Mouse (Mus musculus) hindbrain, embryonic 16.5 days (tissue): ENCODE measurements around the gene Il12rb1. TPM values are rescaled to one million over a fixed set of nuclear protein-coding genes. Genes with fewer than 3 reads are reported as not detected.

Source experiments
- ATAC-seq: fragments of 200-750 bp; cut with Nextera tagmentation; 2 replicates; pipeline ENCODE4 v1.8.0; 2017; ENCODE audit warnings: moderate TSS enrichment, moderate library complexity
- H3K27ac ChIP-seq: fragments of 300-500 bp; sonication (generic); 2 replicates; pipeline ENCODE4 v1.5.1; 2014; ENCODE audit warnings: low read depth, mild to moderate bottlenecking, control low read depth, low read length, moderate library complexity
- H3K27me3 ChIP-seq: fragments of 300-500 bp; sonication (generic); replicated peaks from 2 replicates; pipeline ENCODE4 v1.6.1; 2014; ENCODE audit warnings: low read length; ENCODE audit not compliant: control insufficient read depth, insufficient read depth
- H3K36me3 ChIP-seq: fragments of 300-500 bp; sonication (generic); 2 replicates; pipeline ENCODE4 v1.6.1; 2014; ENCODE audit warnings: mild to moderate bottlenecking, low read length, moderate library complexity, mixed read lengths; ENCODE audit not compliant: control insufficient read depth, insufficient read depth
- H3K4me1 ChIP-seq: fragments of 300-500 bp; sonication (generic); 2 replicates; pipeline ENCODE4 v1.6.1; 2014; ENCODE audit warnings: low read depth, low read length; ENCODE audit not compliant: control insufficient read depth, insufficient read depth
- H3K4me2 ChIP-seq: fragments of 300-500 bp; sonication (generic); 2 replicates; pipeline ENCODE4 v1.6.1; 2014; ENCODE audit warnings: mild to moderate bottlenecking, low read length, control low read depth, moderate library complexity
- H3K4me3 ChIP-seq: fragments of 300-500 bp; sonication (generic); 2 replicates; pipeline ENCODE4 v1.5.1; 2014; ENCODE audit warnings: mild to moderate bottlenecking, low read length, control low read depth, moderate library complexity
- H3K9ac ChIP-seq: fragments of 300-500 bp; sonication (generic); 2 replicates; pipeline ENCODE4 v1.6.1; 2014; ENCODE audit warnings: low read depth, mild to moderate bottlenecking, control low read depth, low read length, moderate library complexity
- H3K9me3 ChIP-seq: fragments of 300-500 bp; sonication (generic); 2 replicates; pipeline ENCODE4 v1.6.1; 2014; ENCODE audit warnings: mild to moderate bottlenecking, low read length, moderate library complexity; ENCODE audit not compliant: control insufficient read depth
- WGBS: fragments of 180-500 bp; shearing (Covaris S2); extraction: QIAGEN DNeasy Blood & Tissue Kit; methylation state at CpG from one replicate; pipeline ENCODE4 v1.1.7; 2014; 5-methylcytosine and 5-hydroxymethylcytosine counted together
- polyA plus RNA-seq: library from polyadenylated mRNA; unstranded; fragments of >200 nt; fragmentation: Nextera tagmentation; extraction: Ambion mirVana; gene quantifications from 2 replicates; pipeline ENCODE4 v1.2.1, GENCODE M21; 2015

Gene Il12rb1
- polyA plus RNA-seq, 1 experiment from 2014 or later = 0.14 TPM

- H3K27me3 ChIP-seq = no peaks in the 10 kb centered on the region
- ATAC-seq = no peak
- no peaks in the 10 kb centered on the region for H3K4me1 ChIP-seq
- no peaks in the 10 kb centered on the region for H3K36me3 ChIP-seq
- H3K27ac ChIP-seq = no peak overlapping the region
- no peak overlapping the region for H3K4me3 ChIP-seq
- no peak overlapping the region for H3K4me2 ChIP-seq
- peaks cover 2% of the 10 kb centered on the region for H3K9me3 ChIP-seq
- H3K9ac ChIP-seq = no peak overlapping the region
- 85% methylated on average over 1 of the region's 1 CpGs for WGBS
Measured at GRCm38 (mm10) chr8:70827796-70828195, 19.5 kb downstream of the Il12rb1 start.

GRCm38 (mm10) chr8:70831517-70831916 is 23.3 kb downstream of the Il12rb1 start:
- no peak overlapping the region for H3K9ac ChIP-seq
- no peak for ATAC-seq
- no peaks in the 10 kb centered on the region for H3K4me1 ChIP-seq
- WGBS = 88% methylated on average over 8 of the region's 8 CpGs
- no peak overlapping the region for H3K27ac ChIP-seq
- H3K27me3 ChIP-seq = no peaks in the 10 kb centered on the region
- no peak overlapping the region for H3K4me2 ChIP-seq
- no peak overlapping the region for H3K4me3 ChIP-seq
- H3K36me3 ChIP-seq = 0 out of 2 replicates have a peak, but pooled peaks cover 5% of the 10 kb centered on the region
- H3K9me3 ChIP-seq = peaks cover 2% of the 10 kb centered on the region

GRCm38 (mm10) chr8:70832371-70832770 is 24.1 kb downstream of the Il12rb1 start:
- Histone ChIP-seq H3K9me3 (no peaks in the 10 kb centered on the region), H3K27me3 (no peaks in the 10 kb centered on the region), H3K4me1 (no peaks in the 10 kb centered on the region), H3K4me2 (no peak overlapping the region), H3K4me3 (no peak overlapping the region), H3K36me3 (0 out of 2 replicates have a peak, but pooled peaks cover 5% of the 10 kb centered on the region), H3K27ac (no peak overlapping the region), H3K9ac (no peak overlapping the region)
- no peak for ATAC-seq
- WGBS = 66% methylated on average over 11 of the region's 11 CpGs

- H3K9me3 ChIP-seq = no peaks in the 10 kb centered on the region
- H3K27ac ChIP-seq = no peak overlapping the region
- 52% methylated on average over 9 of the region's 9 CpGs for WGBS
- no peak overlapping the region for H3K4me3 ChIP-seq
- H3K9ac ChIP-seq = no peak overlapping the region
- H3K4me2 ChIP-seq = no peak overlapping the region
- H3K36me3 ChIP-seq = 0 out of 2 replicates have a peak, but pooled peaks cover 5% of the 10 kb centered on the region
- H3K27me3 ChIP-seq = no peaks in the 10 kb centered on the region
- no peak for ATAC-seq
- H3K4me1 ChIP-seq = no peaks in the 10 kb centered on the region
Measured at GRCm38 (mm10) chr8:70833018-70833482, 24.8 kb downstream of the Il12rb1 start.

GRCm38 (mm10) chr8:70833520-70833919 is 25.3 kb downstream of the Il12rb1 start:
- no peak overlapping the region for H3K9ac ChIP-seq
- no peak overlapping the region for H3K4me3 ChIP-seq
- no peaks in the 10 kb centered on the region for H3K27me3 ChIP-seq
- no peak overlapping the region for H3K27ac ChIP-seq
- no peak for ATAC-seq
- H3K4me1 ChIP-seq = peaks cover 2% of the 10 kb centered on the region
- no peak overlapping the region for H3K4me2 ChIP-seq
- no peaks in the 10 kb centered on the region for H3K9me3 ChIP-seq
- WGBS = 38% methylated on average over 15 of the region's 15 CpGs
- H3K36me3 ChIP-seq = 0 out of 2 replicates have a peak, but pooled peaks cover 5% of the 10 kb centered on the region

GRCm38 (mm10) chr8:70834071-70834470 is 25.8 kb downstream of the Il12rb1 start:
- no peak for ATAC-seq
- H3K27ac ChIP-seq = no peak overlapping the region
- peaks cover 3% of the 10 kb centered on the region for H3K4me1 ChIP-seq
- H3K36me3 ChIP-seq = 0 out of 2 replicates have a peak, but pooled peaks cover 5% of the 10 kb centered on the region
- no peaks in the 10 kb centered on the region for H3K27me3 ChIP-seq
- no peaks in the 10 kb centered on the region for H3K9me3 ChIP-seq
- 95% methylated on average over 3 of the region's 3 CpGs for WGBS
- H3K4me3 ChIP-seq = no peak overlapping the region
- no peak overlapping the region for H3K4me2 ChIP-seq
- no peak overlapping the region for H3K9ac ChIP-seq

GRCm38 (mm10) chr8:70836666-70837065 is 28.4 kb downstream of the Il12rb1 start:
- peaks cover 11% of the 10 kb centered on the region for H3K4me1 ChIP-seq
- no peak for ATAC-seq
- H3K9ac ChIP-seq = no peak overlapping the region
- WGBS = 89% methylated on average over 12 of the region's 12 CpGs
- H3K4me3 ChIP-seq = no peak overlapping the region
- no peak overlapping the region for H3K27ac ChIP-seq
- no peaks in the 10 kb centered on the region for H3K9me3 ChIP-seq
- H3K4me2 ChIP-seq = no peak overlapping the region
- H3K36me3 ChIP-seq = 0 out of 2 replicates have a peak, but pooled peaks cover 5% of the 10 kb centered on the region
- H3K27me3 ChIP-seq = no peaks in the 10 kb centered on the region

GRCm38 (mm10) chr8:70838654-70839407 is 30.6 kb downstream of the Il12rb1 start:
- Histone ChIP-seq H3K27ac (peak overlapping the region; percentile 92), H3K4me3 (peak overlapping the region; percentile 65), H3K9me3 (no peaks in the 10 kb centered on the region), H3K4me1 (peaks cover 11% of the 10 kb centered on the region), H3K9ac (peak overlapping the region; percentile 75), H3K36me3 (0 out of 2 replicates have a peak, but pooled peaks cover 5% of the 10 kb centered on the region), H3K27me3 (no peaks in the 10 kb centered on the region), H3K4me2 (peak overlapping the region; percentile 73)
- WGBS = 4% methylated on average over 53 of the region's 66 CpGs
- peak; percentile 51 for ATAC-seq
